Comparison of ENCODE assay signal across 8 mouse cellular contexts in genomic region chr7:71867090-71867489, GRCm38 (mm10).
DNase-seq lines count a peak whose midpoint lies in the region; ATAC-seq and TF ChIP-seq lines count a peak whose summit lies in the region.

No protein-coding gene starts in this region.

- no peak overlapping the region for H3K9ac ChIP-seq in midbrain, embryonic 11.5 days (ENCODE audit: low read length)

- peak; percentile 99; the same call in 1 of the 2 replicates for TF ChIP-seq CTCF in gastrocnemius, adult 2 months (IDR thresholded peaks at IDR 0.05)

- H3K27me3 ChIP-seq in midbrain, embryonic 11.5 days (ENCODE audit: control insufficient read depth, insufficient read depth, low read length) = no peaks in the 10 kb centered on the region

- peak; percentile 83 for ATAC-seq in common myeloid progenitor, adult 5-6 weeks (replicated peaks; ENCODE audit: low read depth, poor library complexity, severe bottlenecking)
- 0 out of 2 replicates have a peak, but pooled peaks have one; percentile 20 for ATAC-seq in midbrain, embryonic 11.5 days (ENCODE audit: low FRiP score)

- H3K36me3 ChIP-seq in midbrain, embryonic 11.5 days (ENCODE audit: control insufficient read depth, insufficient read depth, low read length) = no peaks in the 10 kb centered on the region

- no peaks in the 10 kb centered on the region for H3K9me3 ChIP-seq in midbrain, embryonic 11.5 days (ENCODE audit: control insufficient read depth, low read length)

- H3K4me2 ChIP-seq in midbrain, embryonic 11.5 days = no peak overlapping the region

- DNase-seq in gastrocnemius, adult 2 months = peak; percentile 42
- no peak for DNase-seq in gastrocnemius, postnatal 25 days
- peak; percentile 22 for DNase-seq in Muller cell, postnatal 12 days (ENCODE audit: inconsistent ontology term)
- DNase-seq in heart, postnatal 14 days = peak; percentile 53 to 67
- peak; percentile 47 to 73 for DNase-seq in layer of hippocampus, postnatal 14 days (ENCODE audit: low spot score in 2 of 2)
- DNase-seq in midbrain, embryonic 11.5 days (ENCODE audit: low spot score, missing footprints) = peak; percentile 91
- peak; percentile 40 for DNase-seq in urinary bladder, postnatal 25 days (ENCODE audit: low spot score)

- 7% methylated on average over 3 of the region's 3 CpGs for WGBS in midbrain, embryonic 11.5 days

- H3K4me1 ChIP-seq in midbrain, embryonic 11.5 days (ENCODE audit: control insufficient read depth, insufficient read depth, low read length) = peaks cover 12% of the 10 kb centered on the region

- H3K4me3 ChIP-seq in gastrocnemius, adult 2 months = no peak overlapping the region
- H3K4me3 ChIP-seq in midbrain, embryonic 11.5 days (ENCODE audit: low read depth, low read length) = no peak overlapping the region

- H3K27ac ChIP-seq in gastrocnemius, adult 2 months = no peak overlapping the region
- H3K27ac ChIP-seq in midbrain, embryonic 11.5 days (ENCODE audit: low read depth, low read length) = no peak overlapping the region

- intact Hi-C loops in gastrocnemius, adult 2 months (cut with DNase I) = loop anchor here (5.0 to 10.0 kb wide), 2 partner anchors 282 to 490 kb away; no protein-coding TSS in a partner anchor
- intact Hi-C loops in heart, postnatal 14 days (cut with DNase I) = loop anchor here (2.0 to 10.0 kb wide), 7 partner anchors 95 to 1502 kb away; partner anchors contain the start of gene Nr2f2
